Mouse (Mus musculus) olfactory bulb, adult 2 months (tissue): Measurements from ENCODE around the gene Fgf15.

Experiments
- CTCF ChIP-seq: fragments of 200-500 bp; IDR thresholded peaks from 2 replicates; pipeline ENCODE4 v1.5.1; 2012; ENCODE audit warnings: low read depth, mild to moderate bottlenecking, low read length, moderate library complexity; ENCODE audit not compliant: insufficient read depth
- POLR2A ChIP-seq: fragments of 200-500 bp; IDR thresholded peaks from 2 replicates; pipeline ENCODE4 v1.6.1; 2012; ENCODE audit warnings: mild to moderate bottlenecking, low read depth, low read length, moderate library complexity; ENCODE audit not compliant: insufficient read depth

GRCm38 (mm10) chr7:144912897-144913296 is 16.6 kb downstream of the Fgf15 start:
- no peak for TF ChIP-seq CTCF
- no peak for TF ChIP-seq POLR2A
